Mouse (Mus musculus) R1 (cell line): ENCODE results near the gene Phxr2.
"Not testable (repeated sequence)": the region's sequence is repeated elsewhere in the genome, so short reads cannot be mapped to it uniquely, and the experiment has no call there.

Experiments
- DNase-seq: peaks from one replicate; pipeline ENCODE4 v3.0.0-alpha.2; 2018; ENCODE audit warnings: low read depth, low spot score

Gene Phxr2

GRCm38 (mm10) chr10:99126225-99126624 lies at the start of gene Phxr2:
Gene Phxr2, minus strand, starts transcription at chr10:99126325.
- no peak for DNase-seq

GRCm38 (mm10) chr10:99172906-99173507 lies 46.9 kb upstream of the Phxr2 start:
- DNase-seq, result peak; percentile 59

GRCm38 (mm10) chr10:99171961-99172497 lies 45.9 kb upstream of the Phxr2 start:
- DNase-seq, result peak; percentile 68

GRCm38 (mm10) chr10:99169765-99170129 lies 43.6 kb upstream of the Phxr2 start:
- DNase-seq, result no peak

- DNase-seq, result peak; percentile 49
Observed at GRCm38 (mm10) chr10:99168840-99169764, 43.0 kb upstream of the Phxr2 start.

- peak; percentile 43 for DNase-seq
Observed at GRCm38 (mm10) chr10:99168404-99168803, 42.3 kb upstream of the Phxr2 start.

GRCm38 (mm10) chr10:99166392-99166791 lies 40.3 kb upstream of the Phxr2 start:
- DNase-seq, result no peak

- peak; percentile 71 for DNase-seq
Observed at GRCm38 (mm10) chr10:99165751-99166282, 39.7 kb upstream of the Phxr2 start.

- peak; percentile 60 for DNase-seq
Observed at GRCm38 (mm10) chr10:99164871-99165477, 38.8 kb upstream of the Phxr2 start.

GRCm38 (mm10) chr10:99163002-99163401 lies 36.9 kb upstream of the Phxr2 start:
- DNase-seq, result no peak

- peak; percentile 77 for DNase-seq
Observed at GRCm38 (mm10) chr10:99161987-99162582, 36.0 kb upstream of the Phxr2 start.

- not testable (repeated sequence) for DNase-seq
Observed at GRCm38 (mm10) chr10:99157697-99158096, 31.6 kb upstream of the Phxr2 start.

GRCm38 (mm10) chr10:99156808-99157207 lies 30.7 kb upstream of the Phxr2 start:
- peak; percentile 59 for DNase-seq

GRCm38 (mm10) chr10:99154635-99155034 lies 28.5 kb upstream of the Phxr2 start:
- no peak for DNase-seq

- no peak for DNase-seq
Observed at GRCm38 (mm10) chr10:99152063-99152462, 25.9 kb upstream of the Phxr2 start.

GRCm38 (mm10) chr10:99151580-99151979 lies 25.5 kb upstream of the Phxr2 start:
- no peak for DNase-seq

- no peak for DNase-seq
Observed at GRCm38 (mm10) chr10:99150016-99150415, 23.9 kb upstream of the Phxr2 start.

- DNase-seq, result no peak
Observed at GRCm38 (mm10) chr10:99146596-99146995, 20.5 kb upstream of the Phxr2 start.

- DNase-seq, result no peak
Observed at GRCm38 (mm10) chr10:99145611-99146010, 19.5 kb upstream of the Phxr2 start.

GRCm38 (mm10) chr10:99136337-99136736 lies 10.2 kb upstream of the Phxr2 start:
- DNase-seq, result no peak

- DNase-seq, result no peak
Observed at GRCm38 (mm10) chr10:99133321-99133875, 7.3 kb upstream of the Phxr2 start.
